Mouse (Mus musculus) liver, postnatal 0 days (tissue): ENCODE data around the gene Timm44. TPM values are rescaled to one million over a fixed set of nuclear protein-coding genes. Genes with fewer than 3 reads are reported as not detected.

ENCODE experiments used
- ATAC-seq: fragments of 200-750 bp; cut with Nextera tagmentation; 2 replicates; pipeline ENCODE4 v1.8.0; 2017; ENCODE audit warnings: mild to moderate bottlenecking, moderate library complexity
- DNase-seq: peaks from one replicate; pipeline ENCODE4 v3.0.0-alpha.2; 2016
- H3K27ac ChIP-seq: fragments of 300-500 bp; sonication (generic); 2 replicates; pipeline ENCODE4 v1.5.1; 2014; ENCODE audit warnings: antibody characterized with exemption, moderate library complexity, mild to moderate bottlenecking, low read depth
- H3K27me3 ChIP-seq: fragments of 300-500 bp; sonication (generic); 2 replicates; pipeline ENCODE4 v1.6.1; 2014; ENCODE audit warnings: low read length, control low read depth, mixed read lengths; ENCODE audit not compliant: insufficient read depth
- H3K36me3 ChIP-seq: fragments of 300-500 bp; sonication (generic); replicated peaks from 2 replicates; pipeline ENCODE4 v1.6.1; 2014; ENCODE audit warnings: mild to moderate bottlenecking, control low read depth, low read length, moderate library complexity, mixed read lengths; ENCODE audit not compliant: insufficient read depth
- H3K4me1 ChIP-seq: fragments of 300-500 bp; sonication (generic); 2 replicates; pipeline ENCODE4 v1.6.1; 2014; ENCODE audit warnings: antibody characterized with exemption, mild to moderate bottlenecking, control low read depth; ENCODE audit not compliant: insufficient read depth
- H3K4me2 ChIP-seq: fragments of 300-500 bp; sonication (generic); 2 replicates; pipeline ENCODE4 v1.6.1; 2014; ENCODE audit warnings: low read depth, mild to moderate bottlenecking, low read length, moderate library complexity, mixed read lengths
- H3K4me3 ChIP-seq: fragments of 300-500 bp; sonication (generic); 2 replicates; pipeline ENCODE4 v1.5.1; 2014; ENCODE audit warnings: low read depth, low read length
- H3K9ac ChIP-seq: fragments of 300-500 bp; sonication (generic); replicated peaks from 2 replicates; pipeline ENCODE4 v1.6.1; 2014; ENCODE audit warnings: mild to moderate bottlenecking, moderate library complexity
- H3K9me3 ChIP-seq: fragments of 300-500 bp; sonication (generic); 2 replicates; pipeline ENCODE4 v1.6.1; 2016; ENCODE audit warnings: mild to moderate bottlenecking, control low read depth, low read length, mixed read lengths
- CTCF ChIP-seq: sonication (generic); IDR thresholded peaks from 2 replicates; pipeline ENCODE4 v1.5.1; 2016; ENCODE audit warnings: antibody characterized with exemption, low read depth
- EP300 ChIP-seq: IDR thresholded peaks from 2 replicates; pipeline ENCODE4 v1.6.1; 2016; ENCODE audit warnings: antibody characterized with exemption, low read depth, mild to moderate bottlenecking
- WGBS: fragments of 180-500 bp; shearing (Covaris S2); extraction: QIAGEN DNeasy Blood & Tissue Kit; methylation state at CpG from one replicate; pipeline ENCODE4 v1.1.7; 2014; ENCODE audit not compliant: insufficient replicate concordance; 5-methylcytosine and 5-hydroxymethylcytosine counted together
- polyA plus RNA-seq: library from polyadenylated mRNA; unstranded; fragments of >200 nt; fragmentation: Nextera tagmentation; extraction: Ambion mirVana; gene quantifications from 2 replicates; pipeline ENCODE4 v1.2.1, GENCODE M21; 2015

The Timm44 gene
- polyA plus RNA-seq, 1 experiment from 2014 or later, result 28.1 TPM

- no peaks in the 10 kb centered on the region for H3K27me3 ChIP-seq
- TF ChIP-seq CTCF (no peak), EP300 (no peak)
- no peaks in the 10 kb centered on the region for H3K9me3 ChIP-seq
- H3K4me1 ChIP-seq, result peaks cover 33% of the 10 kb centered on the region
- H3K4me3 ChIP-seq, result no peak overlapping the region
- H3K9ac ChIP-seq, result no peak overlapping the region
- no peak for DNase-seq
- H3K36me3 ChIP-seq, result peaks cover 26% of the 10 kb centered on the region
- 92% methylated on average over 1 of the region's 1 CpGs for WGBS
- no peak overlapping the region for H3K4me2 ChIP-seq
- H3K27ac ChIP-seq, result no peak overlapping the region
- no peak for ATAC-seq
Measured at GRCm38 (mm10) chr8:4320404-4320803, 44.7 kb upstream of the Timm44 start.

GRCm38 (mm10) chr8:4319573-4319872, 43.8 kb upstream of the Timm44 start:
- no peak; the same call in 1 of the 2 replicates for TF ChIP-seq EP300
- TF ChIP-seq CTCF, result no peak
- 53% methylated on average over 11 of the region's 11 CpGs for WGBS
- Histone ChIP-seq H3K36me3 (peaks cover 26% of the 10 kb centered on the region), H3K4me3 (no peak overlapping the region), H3K4me1 (peaks cover 33% of the 10 kb centered on the region), H3K27ac (peak overlapping the region; percentile 55; the same call in 1 of the 2 replicates), H3K27me3 (no peaks in the 10 kb centered on the region), H3K4me2 (peak overlapping the region; percentile 42; the same call in 1 of the 2 replicates), H3K9ac (no peak overlapping the region), H3K9me3 (no peaks in the 10 kb centered on the region)
- no peak for ATAC-seq
- no peak for DNase-seq

- Histone ChIP-seq H3K4me2 (peak overlapping the region; percentile 42; the same call in 1 of the 2 replicates), H3K9me3 (no peaks in the 10 kb centered on the region), H3K27ac (peak overlapping the region; percentile 55), H3K36me3 (peaks cover 26% of the 10 kb centered on the region), H3K4me1 (peaks cover 34% of the 10 kb centered on the region), H3K9ac (no peak overlapping the region), H3K27me3 (no peaks in the 10 kb centered on the region), H3K4me3 (no peak overlapping the region)
- ATAC-seq (peak; percentile 88), DNase-seq (no peak)
- WGBS, result 36% methylated on average over 2 of the region's 2 CpGs
- TF ChIP-seq EP300, result peak; percentile 33; the same call in 1 of the 2 replicates
- no peak for TF ChIP-seq CTCF
Measured at GRCm38 (mm10) chr8:4318796-4319572, 43.3 kb upstream of the Timm44 start.

- DNase-seq (no peak), ATAC-seq (no peak)
- Histone ChIP-seq H3K9ac (no peak overlapping the region), H3K27me3 (no peaks in the 10 kb centered on the region), H3K4me3 (no peak overlapping the region), H3K4me2 (0 out of 2 replicates have a peak overlapping the region, but pooled peaks have one; percentile 42), H3K9me3 (no peaks in the 10 kb centered on the region), H3K4me1 (peaks cover 32% of the 10 kb centered on the region), H3K36me3 (peaks cover 21% of the 10 kb centered on the region), H3K27ac (peak overlapping the region; percentile 53)
- WGBS, result 88% methylated on average over 5 of the region's 5 CpGs
- no peak for TF ChIP-seq CTCF
- no peak for TF ChIP-seq EP300
Measured at GRCm38 (mm10) chr8:4318124-4318523, 42.4 kb upstream of the Timm44 start.

- DNase-seq, result no peak
- Histone ChIP-seq H3K9me3 (no peaks in the 10 kb centered on the region), H3K27ac (no peak overlapping the region), H3K27me3 (no peaks in the 10 kb centered on the region), H3K4me3 (no peak overlapping the region), H3K4me1 (peaks cover 22% of the 10 kb centered on the region), H3K9ac (no peak overlapping the region), H3K36me3 (peaks cover 18% of the 10 kb centered on the region), H3K4me2 (no peak overlapping the region)
- WGBS, result 82% methylated on average over 3 of the region's 3 CpGs
- TF ChIP-seq EP300 (no peak), CTCF (no peak)
- no peak for ATAC-seq
Measured at GRCm38 (mm10) chr8:4314852-4315251, 39.1 kb upstream of the Timm44 start.

- H3K36me3 ChIP-seq, result peaks cover 27% of the 10 kb centered on the region
- no peak for ATAC-seq
- no peak for DNase-seq
- no peak overlapping the region for H3K9ac ChIP-seq
- H3K9me3 ChIP-seq, result no peaks in the 10 kb centered on the region
- no peaks in the 10 kb centered on the region for H3K27me3 ChIP-seq
- TF ChIP-seq CTCF, result no peak
- TF ChIP-seq EP300, result no peak
- WGBS, result 72% methylated on average over 3 of the region's 3 CpGs
- peak overlapping the region; percentile 7; the same call in 1 of the 2 replicates for H3K27ac ChIP-seq
- H3K4me2 ChIP-seq, result no peak overlapping the region
- peaks cover 17% of the 10 kb centered on the region for H3K4me1 ChIP-seq
- H3K4me3 ChIP-seq, result no peak overlapping the region
Measured at GRCm38 (mm10) chr8:4313254-4314124, 37.8 kb upstream of the Timm44 start.
